Mouse (Mus musculus): ENCODE data around the gene Kmo.

The Kmo gene

GRCm38 (mm10) chr1:175631721-175632221 lies 11.6 kb downstream of the Kmo start:
- DNase-seq (ENCODE audit: low read depth, low spot score) = no peak

GRCm38 (mm10) chr1:175632470-175632869 lies 12.3 kb downstream of the Kmo start:
- DNase-seq (ENCODE audit: low read depth, low spot score) = no peak

DNA sequence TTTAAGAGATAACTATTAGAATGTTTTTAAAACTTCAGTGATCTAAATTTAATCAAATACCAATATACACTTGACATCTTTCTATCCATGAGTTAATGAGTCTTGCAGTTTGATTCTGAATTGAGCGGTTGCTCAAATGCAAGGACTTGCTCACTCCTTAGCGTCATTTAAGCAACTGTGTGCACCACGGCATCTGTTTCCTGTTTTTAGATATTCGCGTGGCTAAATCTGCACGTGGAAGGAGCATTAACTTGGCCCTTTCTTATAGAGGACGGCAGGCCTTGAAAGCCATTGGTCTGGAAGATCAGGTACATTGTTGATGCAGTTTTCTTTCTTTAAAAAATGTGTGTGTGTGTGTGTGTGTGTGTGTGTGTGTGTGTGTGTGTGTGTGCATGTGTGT lies 17.5 kb downstream of the Kmo start:
- no peak for DNase-seq (ENCODE audit: low read depth, low spot score)

DNA sequence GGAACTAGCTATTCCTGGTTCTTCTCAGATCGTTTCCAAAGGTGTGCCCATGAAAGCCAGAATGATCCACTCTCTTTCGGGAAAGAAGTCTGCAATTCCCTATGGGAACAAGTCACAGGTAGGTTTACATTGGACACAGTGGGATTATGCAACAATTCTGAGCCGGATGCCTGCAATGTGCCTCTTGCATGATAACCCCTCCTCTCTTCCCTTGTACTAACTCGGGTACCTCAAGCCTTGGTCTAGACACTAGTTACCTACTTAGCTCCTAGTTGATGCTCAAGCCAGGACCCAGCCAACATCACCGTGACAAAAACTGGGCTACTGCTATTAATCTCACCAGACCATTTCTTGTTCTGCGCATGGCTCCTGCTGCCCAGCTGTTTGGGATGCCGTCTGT lies 18.9 kb downstream of the Kmo start:
- no peak for DNase-seq (ENCODE audit: low read depth, low spot score)

DNA sequence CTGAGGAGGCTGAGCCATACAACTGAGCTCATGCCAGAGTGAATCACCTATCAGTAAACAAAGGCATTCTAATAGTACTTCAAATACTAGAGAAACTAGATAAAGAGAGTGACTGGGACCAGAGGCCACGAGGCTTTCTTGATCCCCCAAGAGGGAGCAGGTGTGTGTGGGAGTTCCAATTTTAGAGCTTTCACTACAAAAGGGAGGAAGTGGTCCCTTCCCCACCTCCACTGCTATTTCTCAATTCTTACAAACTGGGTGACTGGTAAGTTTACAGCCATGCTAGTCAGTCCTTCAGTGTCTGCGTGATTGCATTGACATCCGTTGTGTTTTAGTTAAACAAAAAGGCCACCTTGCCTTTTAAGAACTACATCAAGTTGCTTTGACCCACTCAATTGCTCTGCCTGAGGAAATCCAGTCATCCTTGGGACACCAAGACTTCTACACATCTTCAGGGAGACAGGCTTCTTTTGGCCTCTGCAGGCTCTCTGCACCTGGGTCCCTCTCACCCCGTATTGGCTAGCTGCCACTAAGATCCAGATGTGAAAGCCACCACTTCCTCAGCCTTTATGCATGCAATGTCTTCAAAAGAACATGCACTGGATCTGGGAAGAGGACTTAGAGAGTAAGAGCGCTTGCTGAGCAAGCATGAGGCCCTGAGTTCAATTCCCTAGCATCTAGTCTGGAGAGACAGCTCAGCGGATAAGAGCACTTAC lies 20.4 kb downstream of the Kmo start:
- DNase-seq (ENCODE audit: low read depth, low spot score) = no peak

DNA sequence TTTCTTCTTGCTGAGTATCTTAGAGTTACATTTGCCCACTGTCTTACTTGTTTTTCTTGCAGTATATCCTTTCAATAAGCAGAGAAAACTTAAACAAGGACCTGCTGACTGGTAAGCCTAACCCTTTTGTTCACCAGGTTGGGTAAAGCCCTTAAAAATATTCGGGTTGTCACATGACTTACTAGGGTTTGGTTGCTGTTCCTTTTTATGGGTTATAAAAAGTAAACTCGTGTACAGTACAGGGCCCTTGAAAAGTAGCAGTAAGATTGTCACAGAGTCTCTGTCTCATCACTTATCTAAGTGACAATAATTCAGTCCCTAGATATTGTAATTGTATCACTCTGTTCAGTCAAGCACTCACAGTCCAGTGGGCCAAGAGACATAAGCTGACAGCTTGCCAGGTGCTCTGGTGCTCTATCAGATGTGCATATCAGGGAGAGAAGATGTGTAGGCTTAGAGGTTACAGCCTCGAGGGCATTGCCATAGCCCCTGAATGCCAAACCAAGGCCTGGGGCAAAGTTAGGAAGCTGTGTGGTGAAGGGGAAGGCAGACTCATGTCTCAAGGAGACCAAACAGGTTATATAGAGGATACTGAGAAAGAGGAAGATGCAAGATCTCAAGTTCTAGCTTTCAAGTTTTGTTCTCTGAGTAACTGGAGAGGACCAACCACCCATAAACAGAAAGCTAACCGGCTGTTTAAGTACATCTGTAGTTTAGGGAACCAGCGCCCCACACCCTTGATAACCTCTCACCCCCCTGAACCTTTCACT lies 23.5 kb downstream of the Kmo start:
- DNase-seq (ENCODE audit: low read depth, low spot score) = no peak

DNA sequence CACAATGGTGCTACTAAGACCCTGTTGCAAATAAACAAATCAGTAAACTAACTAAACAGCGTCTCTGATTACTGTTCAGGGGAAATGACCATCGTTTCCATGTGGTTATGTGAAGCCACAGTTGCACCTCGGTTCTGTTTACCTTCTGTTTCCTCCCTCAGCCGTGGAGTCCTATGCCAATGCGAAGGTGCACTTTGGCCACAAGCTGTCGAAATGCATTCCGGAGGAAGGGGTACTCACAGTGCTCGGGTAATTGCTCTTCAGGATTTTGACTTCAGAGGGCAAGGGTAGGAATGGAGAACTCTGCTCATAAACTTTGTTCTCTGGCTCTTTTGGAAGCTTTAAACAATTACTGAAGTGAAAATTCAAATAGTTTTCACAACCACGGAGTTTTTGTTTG lies 26.8 kb downstream of the Kmo start:
- DNase-seq (ENCODE audit: low read depth, low spot score) = no peak

DNA sequence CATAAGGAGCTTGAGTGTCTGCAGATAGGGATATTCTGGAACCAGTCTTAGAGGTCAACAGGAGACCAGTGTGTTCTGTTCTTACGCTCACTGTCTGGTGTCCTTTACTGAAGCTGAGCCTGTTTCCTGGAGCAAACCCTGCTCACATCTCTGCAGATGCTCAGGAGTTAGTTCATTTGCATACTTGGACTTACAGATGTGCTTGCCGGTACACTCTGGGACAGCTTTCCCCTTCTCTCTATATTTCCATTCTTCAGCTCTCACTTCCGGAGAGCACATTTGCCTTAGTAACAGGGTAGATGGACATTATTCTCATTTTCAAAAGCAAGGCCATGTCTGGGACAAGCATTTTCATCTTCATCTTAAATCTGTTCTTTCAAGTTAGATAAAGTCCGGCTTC lies 28.4 kb downstream of the Kmo start:
- no peak for DNase-seq (ENCODE audit: low read depth, low spot score)

GRCm38 (mm10) chr1:175659900-175660299 lies 39.7 kb downstream of the Kmo start:
- DNase-seq (ENCODE audit: low read depth, low spot score) = no peak

DNA sequence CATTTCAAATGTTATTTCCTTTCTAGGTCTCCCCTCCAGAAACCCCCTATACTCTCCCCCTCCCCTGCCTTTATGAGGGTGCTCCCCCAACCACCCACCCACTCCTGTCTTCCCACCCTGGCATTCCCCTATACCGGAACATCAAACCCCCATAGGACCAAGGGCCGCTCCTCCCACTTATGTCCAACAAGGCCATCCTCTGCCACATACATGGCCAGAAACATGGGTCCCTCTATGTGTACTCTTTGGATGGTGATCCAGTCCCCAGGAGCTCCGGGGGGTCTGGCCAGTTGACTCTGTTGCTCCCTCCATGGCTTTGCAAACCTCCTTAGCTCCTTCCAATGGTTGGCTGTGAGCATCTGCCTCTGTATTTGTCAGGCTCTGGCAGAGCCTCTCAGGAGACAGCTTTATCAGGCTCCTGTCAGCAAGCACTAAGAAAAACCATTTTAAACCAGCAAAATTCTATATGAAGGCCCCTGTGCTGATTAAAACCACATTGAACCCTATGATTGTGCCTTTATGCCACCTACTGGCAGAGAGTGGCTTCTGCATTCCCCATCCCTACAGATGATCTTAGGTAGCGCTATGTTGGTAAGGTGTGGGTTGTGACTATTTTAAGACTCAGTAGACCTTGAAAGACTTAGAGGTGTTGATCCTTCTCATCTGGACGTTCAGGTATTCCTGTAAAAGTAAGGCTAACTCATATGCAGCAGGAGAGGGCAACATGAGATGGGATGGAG lies 48.7 kb downstream of the Kmo start:
- peak; percentile 67 for DNase-seq (ENCODE audit: low read depth, low spot score)

DNA sequence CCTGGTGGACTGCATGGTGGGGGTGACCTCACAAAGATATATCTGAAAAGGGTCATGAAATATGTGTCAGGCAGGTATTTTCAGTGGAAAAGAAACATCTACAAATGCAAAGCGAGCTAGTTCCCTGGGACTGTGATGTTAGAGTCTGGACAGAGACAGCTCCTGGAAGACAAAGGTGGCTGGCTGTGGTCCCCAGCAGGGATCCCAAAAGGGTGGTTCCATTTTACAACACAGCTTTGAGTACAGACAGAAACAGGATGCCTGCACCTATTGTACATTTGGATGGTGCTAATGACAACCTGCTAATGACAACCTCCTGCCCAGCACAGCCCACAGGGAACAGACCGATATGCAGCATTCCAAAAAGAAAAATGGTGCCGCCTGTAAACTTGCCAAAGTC lies 49.3 kb downstream of the Kmo start:
- no peak for DNase-seq (ENCODE audit: low read depth, low spot score)

DNA sequence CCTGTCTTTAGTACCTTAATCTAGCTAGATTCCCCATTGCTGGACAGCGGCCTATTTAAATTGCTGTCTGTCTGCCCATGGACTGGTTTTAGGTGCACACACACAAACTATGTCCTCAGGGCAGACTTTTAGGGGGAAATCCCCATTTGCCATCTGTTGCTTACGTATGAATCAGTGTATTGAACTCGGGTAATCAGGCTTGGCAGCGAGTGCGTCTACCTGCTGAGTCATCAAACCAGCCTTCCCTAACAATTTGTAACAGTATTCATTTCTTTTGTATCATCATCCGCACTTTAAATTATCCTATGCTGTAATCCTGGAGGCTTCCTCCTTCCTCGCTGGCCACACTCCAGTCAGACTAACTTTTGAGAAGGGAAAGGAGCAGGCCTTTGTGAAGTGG lies 49.9 kb downstream of the Kmo start:
- no peak for DNase-seq (ENCODE audit: low read depth, low spot score)

GRCm38 (mm10) chr1:175671626-175672025 lies 51.4 kb downstream of the Kmo start:
- peak; percentile 44 for DNase-seq (ENCODE audit: low read depth, low spot score)

DNA sequence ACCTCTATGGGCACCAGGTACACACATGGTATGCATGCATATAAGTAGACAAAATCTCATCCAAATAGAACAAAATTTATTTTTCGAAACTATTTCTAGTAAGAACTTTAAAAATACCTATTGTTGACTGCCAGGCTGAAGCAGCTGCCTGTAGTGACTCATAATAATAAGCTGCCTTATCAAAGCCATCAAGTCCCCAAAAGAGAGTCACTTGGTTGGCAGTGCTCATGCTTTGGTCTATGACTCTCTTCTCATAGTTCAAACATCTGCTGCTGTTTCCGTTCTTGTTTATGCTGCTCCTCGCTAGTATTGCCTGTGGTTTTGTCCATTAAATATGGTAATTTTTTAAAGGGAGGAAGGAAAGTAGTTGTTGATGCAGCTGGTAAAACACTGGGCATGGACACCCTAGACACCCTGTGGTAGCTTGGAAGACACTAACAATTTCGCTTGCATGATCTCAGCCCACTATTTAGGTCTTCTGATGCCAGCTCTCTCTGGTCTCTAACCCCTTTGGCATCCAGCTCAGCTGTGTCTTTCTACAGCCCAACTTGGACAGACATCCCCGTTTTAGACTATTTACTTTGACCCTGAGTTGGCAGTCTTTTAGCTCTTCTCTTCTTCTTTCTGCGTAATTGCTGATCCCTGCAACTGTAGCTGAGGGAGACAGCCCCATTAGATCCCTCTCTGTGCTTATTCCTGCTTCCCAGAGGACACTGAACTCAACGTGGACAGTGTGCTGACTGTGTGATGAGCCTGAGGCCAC lies 53.6 kb downstream of the Kmo start:
- DNase-seq (ENCODE audit: low read depth, low spot score) = no peak

GRCm38 (mm10) chr1:175675116-175675515 lies 54.9 kb downstream of the Kmo start:
- peak; percentile 6 for DNase-seq (ENCODE audit: low read depth, low spot score)

GRCm38 (mm10) chr1:175677459-175677858 lies 57.3 kb downstream of the Kmo start:
- DNase-seq (ENCODE audit: low read depth, low spot score) = no peak

GRCm38 (mm10) chr1:175680995-175681394 lies 60.8 kb downstream of the Kmo start:
- DNase-seq (ENCODE audit: low read depth, low spot score) = no peak

GRCm38 (mm10) chr1:175691686-175692245 lies 71.6 kb downstream of the Kmo start:
- DNase-seq (ENCODE audit: low read depth, low spot score) = peak; percentile 7

- peak; percentile 99 for DNase-seq (ENCODE audit: low read depth, low spot score)
Observed at GRCm38 (mm10) chr1:175692246-175692996, 72.2 kb downstream of the Kmo start, which contains the start of the genes Opn3 and Chml. Gene Opn3, minus strand, starts transcription at chr1:175692776. Gene Chml, minus strand, starts transcription at chr1:175692901.

- DNase-seq (ENCODE audit: low read depth, low spot score) = no peak
Observed at GRCm38 (mm10) chr1:175692997-175693361, 72.8 kb downstream of the Kmo start.

All from brain, adult 2 months (tissue).